Mouse (Mus musculus) left cerebral cortex, adult 11 months (tissue): Measurements from ENCODE around the gene Vmn1r36.
"Not testable (repeated sequence)": the region's sequence is repeated elsewhere in the genome, so short reads cannot be mapped to it uniquely, and the experiment has no call there.

ENCODE experiments used
- DNase-seq: peaks from one replicate; pipeline ENCODE4 v3.0.0; 2022; ENCODE audit warnings: low spot score

Vmn1r36 gene

GRCm38 (mm10) chr6:66719068-66719467 lies at the start of gene Vmn1r36:
Vmn1r36 (minus strand) TSS chr6:66719168.
- DNase-seq = not testable (repeated sequence)

- DNase-seq = not testable (repeated sequence)
These were observed 10.1 kb upstream of the Vmn1r36 start, which contains the start of gene Vmn1r37 for GRCm38 (mm10) chr6:66729082-66729481. Vmn1r37 (plus strand) TSS chr6:66729382.

GRCm38 (mm10) chr6:66713854-66714253 lies 5.1 kb downstream of the Vmn1r36 start:
- DNase-seq = no peak

- DNase-seq = no peak
These were observed 10.1 kb downstream of the Vmn1r36 start for GRCm38 (mm10) chr6:66708901-66709300.

- DNase-seq = no peak
These were observed 33.2 kb downstream of the Vmn1r36 start, which contains the start of gene Vmn1r35 for GRCm38 (mm10) chr6:66685806-66686205. Vmn1r35 (minus strand) TSS chr6:66685906.
